Mouse (Mus musculus) cerebellum, adult 2 months (tissue): ENCODE measurements around the gene Pprc1. TPM values are rescaled to one million over a fixed set of nuclear protein-coding genes. Genes with fewer than 3 reads are reported as not detected.

ENCODE experiments used
- DNase-seq, 2 experiments: peaks; one replicate each; pipeline ENCODE4 v3.0.0; 2021
- H3K27ac ChIP-seq: fragments of 200-500 bp; 2 replicates; pipeline ENCODE4 v1.5.1; 2012; ENCODE audit warnings: low read length, control low read depth, inconsistent platforms; ENCODE audit not compliant: insufficient read depth
- H3K27me3 ChIP-seq: fragments of 200-500 bp; 2 replicates; pipeline ENCODE4 v1.6.1; 2012; ENCODE audit warnings: inconsistent platforms, mild to moderate bottlenecking, low read length, moderate library complexity; ENCODE audit not compliant: control insufficient read depth, insufficient read depth
- H3K4me1 ChIP-seq: fragments of 200-500 bp; 2 replicates; pipeline ENCODE4 v1.6.1; 2011; ENCODE audit warnings: low read length; ENCODE audit not compliant: control insufficient read depth, insufficient read depth
- H3K4me3 ChIP-seq: fragments of 200-500 bp; replicated peaks from 2 replicates; pipeline ENCODE3; 2011; ENCODE audit warnings: mild to moderate bottlenecking, low read depth, low read length, control low read depth; ENCODE audit not compliant: insufficient read depth
- CTCF ChIP-seq: fragments of 200-500 bp; IDR thresholded peaks from 2 replicates; pipeline ENCODE4 v1.5.1; 2011; ENCODE audit warnings: low read depth, mild to moderate bottlenecking, control low read depth, low read length, moderate library complexity, borderline replicate concordance; ENCODE audit not compliant: insufficient read depth
- POLR2A ChIP-seq: fragments of 200-500 bp; IDR thresholded peaks from 2 replicates; pipeline ENCODE4 v1.6.1; 2011; ENCODE audit warnings: low read length, control low read depth, borderline replicate concordance; ENCODE audit not compliant: insufficient read depth
- WGBS: fragments of 180-500 bp; shearing (Covaris S2); methylation state at CpG from one replicate; pipeline ENCODE4 v1.1.7; 2018; 5-methylcytosine and 5-hydroxymethylcytosine counted together
- polyA plus RNA-seq: library from polyadenylated mRNA; depleted of rRNA; stranded (reverse); fragments of >200 nt; gene quantifications from 2 replicates; pipeline ENCODE4 v1.2.3, GENCODE M21; 2012

Pprc1 gene
- polyA plus RNA-seq, 1 experiment, result 18.1 TPM

DNA sequence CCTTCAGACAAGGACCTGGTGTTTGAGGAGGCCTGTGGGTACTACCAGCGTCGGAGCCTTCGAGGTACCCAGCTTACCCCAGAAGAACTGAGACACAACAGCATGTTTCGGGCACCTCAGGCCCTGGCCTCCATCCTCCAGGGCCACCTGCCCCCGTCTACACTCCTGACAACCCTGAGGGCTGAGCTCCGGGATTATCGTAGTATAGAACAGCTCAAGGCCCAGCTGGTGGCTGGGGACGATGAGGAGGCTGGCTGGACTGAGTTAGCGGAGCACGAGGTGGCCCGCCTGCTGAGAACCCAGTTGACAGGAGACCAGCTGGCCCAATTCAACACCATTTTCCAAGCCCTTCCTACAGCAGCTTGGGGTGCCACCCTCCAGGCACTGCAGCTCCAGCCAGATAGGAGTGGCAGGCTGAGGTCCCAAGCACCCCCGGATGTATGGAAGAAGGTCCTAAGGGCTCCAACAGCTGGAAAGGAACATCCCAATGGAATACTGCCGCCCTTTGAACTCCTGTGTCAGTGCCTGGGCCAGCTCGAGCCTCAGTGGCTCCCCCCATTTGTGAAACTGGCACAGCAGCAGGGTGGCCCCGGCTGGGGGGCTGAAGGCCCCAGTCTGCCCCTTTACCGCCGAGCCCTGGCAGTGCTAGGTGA, 39.7 kb upstream of the Pprc1 start:
- Histone ChIP-seq H3K27me3 (no peaks in the 10 kb centered on the region), H3K4me1 (peaks cover 18% of the 10 kb centered on the region), H3K27ac (no peak overlapping the region), H3K4me3 (no peak overlapping the region)
- WGBS, result 54% methylated on average over 17 of the region's 17 CpGs
- TF ChIP-seq CTCF (no peak), POLR2A (no peak)
- peak in 1 of 2 experiments; percentile 13 for DNase-seq

DNA sequence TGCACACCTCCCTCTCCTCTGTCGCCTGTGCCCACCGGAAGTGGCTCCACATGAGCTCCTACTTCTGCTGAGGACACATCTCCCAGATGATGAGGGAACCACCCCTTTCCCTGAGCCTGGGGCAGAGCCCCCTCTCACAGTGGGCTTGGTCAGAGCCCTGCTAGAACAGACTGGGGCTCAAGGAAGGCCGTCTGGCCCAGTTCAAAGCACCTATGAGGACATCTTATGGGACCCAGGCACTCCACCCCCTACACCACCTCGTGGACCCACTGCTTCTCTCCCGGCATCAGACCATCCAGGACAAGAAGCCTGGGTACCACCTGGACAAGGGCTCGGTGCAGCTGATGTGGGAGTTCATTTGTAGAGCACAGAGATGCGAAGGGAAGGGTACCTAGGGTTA, 39.0 kb upstream of the Pprc1 start:
- 63% methylated on average over 7 of the region's 7 CpGs for WGBS
- Histone ChIP-seq H3K27me3 (no peaks in the 10 kb centered on the region), H3K27ac (no peak overlapping the region), H3K4me1 (peaks cover 18% of the 10 kb centered on the region), H3K4me3 (no peak overlapping the region)
- TF ChIP-seq POLR2A, result no peak
- DNase-seq, result peak in 1 of 2 experiments; percentile 15

DNA sequence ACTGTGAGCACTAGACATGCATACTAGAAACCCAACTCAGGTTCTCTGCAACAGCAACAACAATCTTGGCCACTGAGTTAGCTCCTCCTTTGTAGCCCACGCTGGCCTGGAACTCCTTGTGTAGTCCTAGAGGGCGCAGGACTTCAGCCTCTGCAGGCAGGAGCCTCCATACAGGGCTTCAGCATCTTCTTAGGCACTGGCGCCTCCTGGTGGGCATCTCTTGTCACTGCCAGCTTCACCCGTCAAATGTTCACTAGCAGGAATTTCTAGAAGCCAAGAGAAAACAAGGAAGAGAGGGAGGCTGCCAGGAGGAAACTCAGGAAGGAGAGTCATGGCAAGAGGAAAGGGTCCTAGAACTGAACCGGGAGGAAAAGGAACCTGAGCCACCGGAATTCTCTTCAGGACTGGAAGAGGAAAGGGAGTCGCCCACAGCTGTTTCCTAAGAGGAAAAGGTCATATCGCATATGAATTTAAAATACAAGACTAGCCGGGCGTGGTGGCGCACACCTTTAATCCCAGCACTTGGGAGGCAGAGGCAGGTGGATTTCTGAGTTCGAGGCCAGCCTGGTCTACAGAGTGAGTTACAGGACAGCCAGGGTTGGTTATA, 30.0 kb upstream of the Pprc1 start:
- peak; percentile 93 for TF ChIP-seq CTCF
- TF ChIP-seq POLR2A, result no peak
- Histone ChIP-seq H3K4me3 (no peak overlapping the region), H3K4me1 (no peaks in the 10 kb centered on the region), H3K27ac (no peak overlapping the region), H3K27me3 (no peaks in the 10 kb centered on the region)
- peak; percentile 84 to 90 for DNase-seq
- WGBS, result 34% methylated on average over 12 of the region's 12 CpGs

DNA sequence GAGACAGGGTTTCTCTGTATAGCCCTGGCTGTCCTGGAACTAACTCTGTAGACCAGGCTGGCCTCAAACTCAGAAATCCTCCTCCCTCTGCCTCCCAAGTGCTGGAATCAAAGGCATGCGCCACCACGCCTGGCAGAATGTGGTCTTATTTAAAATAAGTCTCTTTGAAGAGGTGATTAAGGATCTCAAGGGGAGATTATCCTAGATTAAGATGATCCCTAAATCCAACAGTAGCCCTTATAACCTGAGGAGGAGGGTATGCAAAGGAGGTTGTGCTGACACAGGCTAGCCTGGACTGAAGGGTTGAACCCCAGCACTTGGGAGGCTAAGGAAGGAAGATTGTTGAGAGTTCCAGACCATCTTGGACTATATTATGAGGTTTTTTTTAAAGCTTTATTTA, 28.7 kb upstream of the Pprc1 start:
- TF ChIP-seq CTCF (no peak), POLR2A (no peak)
- H3K4me3 ChIP-seq, result no peak overlapping the region
- H3K27ac ChIP-seq, result no peak overlapping the region
- no peak for DNase-seq
- WGBS, result 89% methylated on average over 2 of the region's 2 CpGs
- no peaks in the 10 kb centered on the region for H3K27me3 ChIP-seq
- no peaks in the 10 kb centered on the region for H3K4me1 ChIP-seq

DNA sequence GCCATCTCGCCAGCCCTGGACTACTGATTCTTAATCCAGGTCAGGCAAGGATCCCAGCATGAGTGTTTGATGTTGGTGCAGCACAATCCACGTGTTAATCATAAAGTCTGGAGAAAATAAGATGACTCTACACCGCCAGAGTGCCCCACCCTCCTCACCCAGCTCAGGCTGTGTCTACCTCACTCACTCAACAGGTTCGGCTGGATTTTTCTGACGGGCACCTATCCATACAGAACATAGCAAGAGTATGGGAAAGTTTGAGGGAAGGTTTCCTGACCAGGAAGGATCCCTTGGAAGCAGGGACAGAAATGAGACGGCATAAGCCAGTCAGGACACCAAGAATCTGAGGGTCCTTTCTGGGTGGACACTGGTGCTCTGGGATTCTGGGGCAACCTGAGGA, 19.7 kb upstream of the Pprc1 start:
- H3K4me3 ChIP-seq, result no peak overlapping the region
- no peaks in the 10 kb centered on the region for H3K4me1 ChIP-seq
- no peak for DNase-seq
- no peaks in the 10 kb centered on the region for H3K27me3 ChIP-seq
- no peak overlapping the region for H3K27ac ChIP-seq
- 82% methylated on average over 6 of the region's 6 CpGs for whole genome bisulfite sequencing
- TF ChIP-seq POLR2A, result no peak
- no peak for TF ChIP-seq CTCF

DNA sequence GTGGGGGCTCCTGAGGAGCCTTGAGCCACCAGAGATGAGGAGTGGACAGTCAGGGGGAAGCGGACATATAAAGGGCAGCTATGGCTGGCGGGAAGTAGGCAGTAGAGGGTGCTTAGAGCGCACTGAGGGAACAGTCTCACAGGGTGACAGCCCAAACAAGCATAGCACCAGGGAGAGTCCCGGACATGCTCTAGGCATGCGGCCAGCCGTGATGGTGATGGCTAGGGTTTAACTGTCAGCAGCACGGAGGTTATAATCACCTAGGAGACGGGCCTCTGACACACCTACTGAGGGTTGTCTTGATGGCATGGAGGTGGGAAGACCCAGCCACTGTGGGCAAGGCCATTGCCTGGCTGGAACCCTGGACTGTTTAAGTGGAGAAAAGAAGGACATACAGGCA, 18.1 kb upstream of the Pprc1 start:
- TF ChIP-seq CTCF (no peak), POLR2A (no peak)
- WGBS, result 30% methylated on average over 8 of the region's 8 CpGs
- H3K27ac ChIP-seq, result no peak overlapping the region
- no peaks in the 10 kb centered on the region for H3K27me3 ChIP-seq
- no peak for DNase-seq
- H3K4me1 ChIP-seq, result no peaks in the 10 kb centered on the region
- H3K4me3 ChIP-seq, result no peak overlapping the region

DNA sequence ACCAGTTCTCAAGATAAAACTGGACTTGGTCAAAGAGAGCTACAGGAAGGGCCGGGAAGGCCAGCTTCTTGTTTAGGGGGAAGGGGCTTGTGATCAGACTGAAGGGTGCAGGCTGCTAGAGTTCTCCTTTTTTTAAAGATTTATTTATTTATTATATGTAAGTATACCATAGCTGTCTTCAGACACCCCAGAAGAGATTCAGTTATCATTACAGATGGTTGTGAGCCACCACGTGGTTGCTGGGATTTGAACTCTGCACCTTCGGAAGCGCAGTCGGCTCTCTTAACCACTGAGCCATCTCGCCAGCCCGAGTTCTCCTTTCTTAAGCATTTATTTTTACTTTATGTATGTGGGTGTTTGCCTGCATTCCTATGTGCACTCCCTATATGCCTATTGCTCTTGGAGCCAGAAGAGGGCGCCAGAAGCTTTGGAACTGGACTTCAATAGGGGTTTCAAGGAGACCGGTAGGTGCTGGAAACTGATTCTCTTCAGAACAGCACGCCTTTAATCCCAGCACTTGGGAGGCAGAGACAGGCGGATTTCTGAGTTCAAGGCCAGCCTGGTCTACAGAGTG, 15.9 kb upstream of the Pprc1 start:
- Histone ChIP-seq H3K27me3 (no peaks in the 10 kb centered on the region), H3K4me1 (no peaks in the 10 kb centered on the region; the same call in 1 of the 2 replicates), H3K4me3 (no peak overlapping the region), H3K27ac (no peak overlapping the region)
- WGBS, result 72% methylated on average over 11 of the region's 11 CpGs
- DNase-seq, result no peak
- TF ChIP-seq POLR2A, result no peak
- TF ChIP-seq CTCF, result peak; percentile 3; the same call in 1 of the 2 replicates

DNA sequence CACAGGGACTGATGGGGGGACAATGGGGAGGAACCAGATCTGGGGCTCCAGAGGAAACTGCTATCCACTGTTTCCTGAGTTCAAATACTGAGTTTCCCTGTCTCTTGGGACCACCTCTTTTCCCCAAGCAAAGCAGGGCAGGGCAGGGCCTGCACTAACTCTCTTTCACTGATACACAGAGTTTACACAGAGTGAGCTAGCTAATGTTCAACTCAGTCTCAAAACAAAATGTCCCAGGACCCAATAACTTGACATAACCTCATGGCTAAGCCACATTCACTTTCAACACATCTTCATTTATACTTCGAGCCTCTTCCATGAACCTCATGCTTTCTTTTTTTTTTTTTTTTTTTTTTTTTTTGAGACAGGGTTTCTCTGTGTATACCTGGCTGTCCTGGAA, 15.0 kb upstream of the Pprc1 start:
- Histone ChIP-seq H3K4me1 (peaks cover 1% of the 10 kb centered on the region), H3K27me3 (no peaks in the 10 kb centered on the region), H3K27ac (no peak overlapping the region), H3K4me3 (no peak overlapping the region)
- no peak for TF ChIP-seq CTCF
- 91% methylated on average over 1 of the region's 1 CpGs for WGBS
- no peak for DNase-seq
